Mouse (Mus musculus) ES-Bruce4 (cell line): ENCODE measurements around the gene Asl. TPM values are rescaled to one million over a fixed set of nuclear protein-coding genes. Genes with fewer than 3 reads are reported as not detected.
A peak's percentile ranks its signal among the peaks of the same experiment; 100 is the strongest.

ENCODE experiments used
- H3K27ac ChIP-seq: 2 replicates; pipeline ENCODE4 v1.5.1; 2012; ENCODE audit warnings: low read length, inconsistent platforms; ENCODE audit not compliant: insufficient read depth
- H3K27me3 ChIP-seq: 2 replicates; pipeline ENCODE4 v1.6.1; 2012; ENCODE audit warnings: mild to moderate bottlenecking, low read length, inconsistent platforms; ENCODE audit not compliant: control insufficient read depth, poor library complexity, insufficient read depth, severe bottlenecking
- H3K36me3 ChIP-seq: 2 replicates; pipeline ENCODE4 v1.6.1; 2012; ENCODE audit warnings: inconsistent platforms, mild to moderate bottlenecking, low read length, moderate library complexity; ENCODE audit not compliant: control insufficient read depth, poor library complexity, insufficient read depth, severe bottlenecking
- H3K4me1 ChIP-seq: one replicate; pipeline ENCODE4 v1.8.1; 2011; ENCODE audit warnings: low read length; ENCODE audit not compliant: control insufficient read depth, insufficient read depth
- H3K4me3 ChIP-seq: 2 replicates; pipeline ENCODE4 v1.5.1; 2011; ENCODE audit warnings: low read depth, mild to moderate bottlenecking, low read length
- H3K9ac ChIP-seq: 2 replicates; pipeline ENCODE4 v1.6.1; 2012; ENCODE audit warnings: low read depth, mild to moderate bottlenecking, inconsistent platforms; ENCODE audit not compliant: poor library complexity, severe bottlenecking
- H3K9me3 ChIP-seq: replicated peaks from 2 replicates; pipeline ENCODE4 v1.6.1; 2012; ENCODE audit warnings: mild to moderate bottlenecking, low read length, inconsistent platforms; ENCODE audit not compliant: control insufficient read depth, poor library complexity, insufficient read depth, severe bottlenecking
- CTCF ChIP-seq: IDR thresholded peaks from one replicate; pipeline ENCODE4 v1.8.1; 2011; ENCODE audit warnings: low read depth, low read length
- EP300 ChIP-seq: IDR thresholded peaks from 2 replicates; pipeline ENCODE4 v1.6.1; 2011; ENCODE audit warnings: low read depth, low read length; ENCODE audit not compliant: insufficient read depth
- POLR2A ChIP-seq: IDR thresholded peaks from one replicate; pipeline ENCODE4 v1.8.1; 2011; ENCODE audit warnings: low read length; ENCODE audit not compliant: insufficient read depth
- polyA plus RNA-seq: library from polyadenylated mRNA; stranded (reverse); fragments of >200 nt; gene quantifications from 2 replicates; pipeline ENCODE4 v1.2.4, GENCODE M21; 2011; ENCODE audit warnings: low read depth; ENCODE audit not compliant: missing spikeins, insufficient read depth, insufficient read length

Asl gene
- polyA plus RNA-seq, 1 experiment, result 63.4 TPM

- no peaks in the 10 kb centered on the region for H3K27me3 ChIP-seq
- no peak overlapping the region for H3K9ac ChIP-seq
- no peak overlapping the region for H3K27ac ChIP-seq
- H3K36me3 ChIP-seq, result no peaks in the 10 kb centered on the region
- H3K9me3 ChIP-seq, result no peaks in the 10 kb centered on the region
- TF ChIP-seq POLR2A (no peak), CTCF (no peak)
- no peaks in the 10 kb centered on the region for H3K4me1 ChIP-seq
- no peak overlapping the region for H3K4me3 ChIP-seq
Measured at GRCm38 (mm10) chr5:130067841-130068264, 38.8 kb upstream of the Asl start.

GRCm38 (mm10) chr5:130065579-130065978 lies 36.5 kb upstream of the Asl start:
- TF ChIP-seq POLR2A, result no peak
- TF ChIP-seq EP300, result no peak
- TF ChIP-seq CTCF, result peak; percentile 22
- Histone ChIP-seq H3K27me3 (no peaks in the 10 kb centered on the region), H3K4me1 (no peaks in the 10 kb centered on the region), H3K36me3 (no peaks in the 10 kb centered on the region), H3K27ac (no peak overlapping the region), H3K4me3 (no peak overlapping the region), H3K9ac (no peak overlapping the region), H3K9me3 (no peaks in the 10 kb centered on the region)

- Histone ChIP-seq H3K9ac (no peak overlapping the region), H3K4me3 (no peak overlapping the region)
Measured at GRCm38 (mm10) chr5:130063760-130064159, 34.7 kb upstream of the Asl start.

GRCm38 (mm10) chr5:130062096-130062495 lies 33.0 kb upstream of the Asl start:
- Histone ChIP-seq H3K4me1 (no peaks in the 10 kb centered on the region), H3K27ac (no peak overlapping the region), H3K9ac (no peak overlapping the region), H3K4me3 (no peak overlapping the region), H3K9me3 (no peaks in the 10 kb centered on the region), H3K27me3 (no peaks in the 10 kb centered on the region), H3K36me3 (0 out of 2 replicates have a peak, but pooled peaks cover 3% of the 10 kb centered on the region)
- no peak for TF ChIP-seq EP300

More at GRCm38 (mm10) chr5:130063760-130064159, 34.7 kb upstream of the Asl start:
- H3K27me3 ChIP-seq, result no peaks in the 10 kb centered on the region
- TF ChIP-seq POLR2A, result no peak
- no peak for TF ChIP-seq CTCF
- TF ChIP-seq EP300, result no peak
- 0 out of 2 replicates have a peak, but pooled peaks cover 3% of the 10 kb centered on the region for H3K36me3 ChIP-seq
- no peaks in the 10 kb centered on the region for H3K9me3 ChIP-seq
- H3K4me1 ChIP-seq, result no peaks in the 10 kb centered on the region
- H3K27ac ChIP-seq, result no peak overlapping the region

GRCm38 (mm10) chr5:130060329-130060665 lies 31.2 kb upstream of the Asl start:
- no peak overlapping the region for H3K4me3 ChIP-seq
- H3K27ac ChIP-seq, result no peak overlapping the region
- TF ChIP-seq CTCF (no peak), POLR2A (no peak), EP300 (no peak)
- no peak overlapping the region for H3K9ac ChIP-seq
- no peaks in the 10 kb centered on the region for H3K4me1 ChIP-seq
- H3K27me3 ChIP-seq, result no peaks in the 10 kb centered on the region
- H3K9me3 ChIP-seq, result no peaks in the 10 kb centered on the region
- H3K36me3 ChIP-seq, result 0 out of 2 replicates have a peak, but pooled peaks cover 3% of the 10 kb centered on the region

GRCm38 (mm10) chr5:130059413-130060328 lies 30.6 kb upstream of the Asl start:
- 0 out of 2 replicates have a peak, but pooled peaks cover 3% of the 10 kb centered on the region for H3K36me3 ChIP-seq
- no peaks in the 10 kb centered on the region for H3K27me3 ChIP-seq
- H3K9me3 ChIP-seq, result no peaks in the 10 kb centered on the region
- no peaks in the 10 kb centered on the region for H3K4me1 ChIP-seq
- TF ChIP-seq EP300 (no peak), CTCF (no peak), POLR2A (no peak)
- H3K4me3 ChIP-seq, result no peak overlapping the region
- H3K9ac ChIP-seq, result no peak overlapping the region
- H3K27ac ChIP-seq, result no peak overlapping the region
